Mouse (Mus musculus) lung, adult 2 months (tissue): ENCODE data around the gene Gm19684.
"Not testable (repeated sequence)": the region's sequence is repeated elsewhere in the genome, so short reads cannot be mapped to it uniquely, and the experiment has no call there.

Experiments used
- CTCF ChIP-seq: fragments of 200-500 bp; IDR thresholded peaks from 2 replicates; pipeline ENCODE4 v1.5.1; 2011; ENCODE audit warnings: mild to moderate bottlenecking, low read length, control low read depth; ENCODE audit not compliant: insufficient read depth
- POLR2A ChIP-seq: fragments of 200-500 bp; IDR thresholded peaks from 2 replicates; pipeline ENCODE4 v1.6.1; 2011; ENCODE audit warnings: low read depth, mild to moderate bottlenecking, control low read depth, low read length, borderline replicate concordance; ENCODE audit errors: extremely low read depth

GRCm38 (mm10) chr17:36128525-36128924 is 7.0 kb downstream of the Gm19684 start:
- not testable (repeated sequence) for TF ChIP-seq POLR2A, CTCF
